Mouse (Mus musculus) lung, embryonic 14.5 days (tissue): ENCODE measurements at regions not wholly inside any gene's neighbourhood (a gene's known extent, or its start where the extent isn't known, plus 50 kb on each side); places are given as distances from the start of the nearest gene placed in this dataset.

Experiments used
- ATAC-seq: fragments of 200-750 bp; cut with Nextera tagmentation; 2 replicates; pipeline ENCODE4 v1.8.0; 2017; ENCODE audit warnings: mild to moderate bottlenecking, moderate TSS enrichment, moderate library complexity; ENCODE audit not compliant: insufficient read depth
- DNase-seq: peaks from one replicate; pipeline ENCODE4 v3.0.0-alpha.2; 2015
- H3K27ac ChIP-seq: fragments of 300-500 bp; sonication (generic); 2 replicates; pipeline ENCODE4 v1.5.1; 2014; ENCODE audit warnings: low read depth, mild to moderate bottlenecking, moderate library complexity
- H3K27me3 ChIP-seq: fragments of 300-500 bp; sonication (generic); 2 replicates; pipeline ENCODE4 v1.6.1; 2014; ENCODE audit warnings: low read length, control low read depth; ENCODE audit not compliant: insufficient read depth
- H3K36me3 ChIP-seq: fragments of 300-500 bp; sonication (generic); 2 replicates; pipeline ENCODE4 v1.6.1; 2014; ENCODE audit warnings: control low read depth; ENCODE audit not compliant: insufficient read depth
- H3K4me1 ChIP-seq: fragments of 300-500 bp; sonication (generic); 2 replicates; pipeline ENCODE4 v1.6.1; 2014; ENCODE audit warnings: antibody characterized with exemption, control low read depth; ENCODE audit not compliant: insufficient read depth
- H3K4me2 ChIP-seq: fragments of 300-500 bp; sonication (generic); 2 replicates; pipeline ENCODE4 v1.6.1; 2014; ENCODE audit warnings: mild to moderate bottlenecking
- H3K4me3 ChIP-seq: fragments of 300-500 bp; sonication (generic); 2 replicates; pipeline ENCODE4 v1.5.1; 2014; ENCODE audit warnings: low read depth, low read length
- H3K9ac ChIP-seq: fragments of 300-500 bp; sonication (generic); 2 replicates; pipeline ENCODE4 v1.6.1; 2014
- H3K9me3 ChIP-seq: fragments of 300-500 bp; sonication (generic); 2 replicates; pipeline ENCODE4 v1.6.1; 2016; ENCODE audit warnings: low read depth, low read length, control low read depth
- CTCF ChIP-seq: IDR thresholded peaks from 2 replicates; pipeline ENCODE4 v1.5.1; 2016; ENCODE audit warnings: antibody characterized with exemption, low read depth
- WGBS: fragments of 180-500 bp; shearing (Covaris S2); extraction: QIAGEN DNeasy Blood & Tissue Kit; methylation state at CpG from one replicate; pipeline ENCODE4 v1.1.7; 2014; 5-methylcytosine and 5-hydroxymethylcytosine counted together

- Histone ChIP-seq H3K9ac (no peak overlapping the region), H3K4me2 (no peak overlapping the region), H3K36me3 (no peaks in the 10 kb centered on the region), H3K9me3 (no peaks in the 10 kb centered on the region), H3K27me3 (no peaks in the 10 kb centered on the region), H3K4me3 (no peak overlapping the region), H3K4me1 (no peaks in the 10 kb centered on the region), H3K27ac (no peak overlapping the region)
- 56% methylated on average over 9 of the region's 9 CpGs for WGBS
- TF ChIP-seq CTCF, result no peak
- DNase-seq (peak; percentile 56), ATAC-seq (no peak)
These were observed 116.9 kb downstream of the Wif1 start for GRCm38 (mm10) chr10:121150668-121151067.

GRCm38 (mm10) chr10:121153625-121154024 lies 119.9 kb downstream of the Wif1 start:
- Histone ChIP-seq H3K27ac (no peak overlapping the region), H3K4me3 (no peak overlapping the region), H3K9ac (no peak overlapping the region), H3K27me3 (no peaks in the 10 kb centered on the region), H3K4me1 (no peaks in the 10 kb centered on the region), H3K4me2 (no peak overlapping the region), H3K9me3 (no peaks in the 10 kb centered on the region), H3K36me3 (no peaks in the 10 kb centered on the region)
- ATAC-seq (no peak), DNase-seq (no peak)
- TF ChIP-seq CTCF, result no peak
- WGBS, result 61% methylated on average over 4 of the region's 4 CpGs

- Histone ChIP-seq H3K4me2 (no peak overlapping the region), H3K4me1 (no peaks in the 10 kb centered on the region), H3K27me3 (no peaks in the 10 kb centered on the region), H3K9ac (no peak overlapping the region), H3K9me3 (no peaks in the 10 kb centered on the region), H3K4me3 (no peak overlapping the region), H3K27ac (no peak overlapping the region), H3K36me3 (no peaks in the 10 kb centered on the region)
- 71% methylated on average over 7 of the region's 7 CpGs for WGBS
- ATAC-seq (no peak), DNase-seq (no peak)
- no peak for TF ChIP-seq CTCF
These were observed 126.7 kb downstream of the Wif1 start for GRCm38 (mm10) chr10:121160499-121160898.

GRCm38 (mm10) chr10:121161201-121161600 lies 127.4 kb downstream of the Wif1 start:
- no peak overlapping the region for H3K4me3 ChIP-seq
- no peaks in the 10 kb centered on the region for H3K27me3 ChIP-seq
- peak overlapping the region; percentile 19; the same call in 1 of the 2 replicates for H3K27ac ChIP-seq
- ATAC-seq (peak; percentile 17; the same call in 1 of the 2 replicates), DNase-seq (peak; percentile 43)
- H3K4me2 ChIP-seq, result no peak overlapping the region
- H3K4me1 ChIP-seq, result no peaks in the 10 kb centered on the region
- TF ChIP-seq CTCF, result no peak
- WGBS, result 65% methylated on average over 11 of the region's 11 CpGs
- H3K36me3 ChIP-seq, result no peaks in the 10 kb centered on the region
- H3K9ac ChIP-seq, result no peak overlapping the region
- no peaks in the 10 kb centered on the region for H3K9me3 ChIP-seq

- Histone ChIP-seq H3K4me2 (no peak overlapping the region), H3K9ac (no peak overlapping the region), H3K36me3 (no peaks in the 10 kb centered on the region), H3K9me3 (no peaks in the 10 kb centered on the region; the same call in 1 of the 2 replicates), H3K4me3 (no peak overlapping the region), H3K27ac (no peak overlapping the region), H3K4me1 (no peaks in the 10 kb centered on the region), H3K27me3 (no peaks in the 10 kb centered on the region)
- DNase-seq, result no peak
- no peak for TF ChIP-seq CTCF
- ATAC-seq, result no peak
- WGBS, result 85% methylated on average over 9 of the region's 9 CpGs
These were observed 140.3 kb downstream of the Wif1 start for GRCm38 (mm10) chr10:121174022-121174421.

- 82% methylated on average over 7 of the region's 7 CpGs for WGBS
- TF ChIP-seq CTCF, result no peak
- Histone ChIP-seq H3K4me1 (no peaks in the 10 kb centered on the region), H3K9ac (no peak overlapping the region), H3K27me3 (no peaks in the 10 kb centered on the region), H3K4me2 (no peak overlapping the region), H3K36me3 (no peaks in the 10 kb centered on the region), H3K27ac (no peak overlapping the region), H3K4me3 (no peak overlapping the region), H3K9me3 (no peaks in the 10 kb centered on the region)
- ATAC-seq (no peak), DNase-seq (no peak)
These were observed 155.4 kb downstream of the Wif1 start for GRCm38 (mm10) chr10:121189139-121189538.

GRCm38 (mm10) chr10:121199236-121199635 lies 151.8 kb downstream of the Tbc1d30 start:
- Histone ChIP-seq H3K9me3 (no peaks in the 10 kb centered on the region), H3K27ac (no peak overlapping the region), H3K27me3 (no peaks in the 10 kb centered on the region), H3K9ac (no peak overlapping the region), H3K4me3 (no peak overlapping the region), H3K36me3 (no peaks in the 10 kb centered on the region), H3K4me2 (no peak overlapping the region), H3K4me1 (no peaks in the 10 kb centered on the region)
- 68% methylated on average over 2 of the region's 2 CpGs for WGBS
- DNase-seq, result no peak
- no peak for TF ChIP-seq CTCF
- no peak for ATAC-seq

- Histone ChIP-seq H3K4me2 (no peak overlapping the region), H3K9ac (no peak overlapping the region), H3K27ac (no peak overlapping the region), H3K4me1 (peaks cover 12% of the 10 kb centered on the region; the same call in 1 of the 2 replicates), H3K36me3 (no peaks in the 10 kb centered on the region), H3K4me3 (no peak overlapping the region), H3K27me3 (no peaks in the 10 kb centered on the region), H3K9me3 (no peaks in the 10 kb centered on the region)
- DNase-seq (no peak), ATAC-seq (no peak)
- WGBS, result 89% methylated on average over 7 of the region's 7 CpGs
- no peak for TF ChIP-seq CTCF
These were observed 148.5 kb downstream of the Tbc1d30 start for GRCm38 (mm10) chr10:121202531-121202930.
